Mouse (Mus musculus) lung, postnatal 0 days (tissue): ENCODE measurements around the gene Tsr2.

Source experiments
- CTCF ChIP-seq: IDR thresholded peaks from 2 replicates; pipeline ENCODE4 v1.5.1; 2016; ENCODE audit warnings: antibody characterized with exemption, mild to moderate bottlenecking
- EP300 ChIP-seq: IDR thresholded peaks from 2 replicates; pipeline ENCODE4 v1.6.1; 2016; ENCODE audit warnings: antibody characterized with exemption, mild to moderate bottlenecking, control low read depth

DNA sequence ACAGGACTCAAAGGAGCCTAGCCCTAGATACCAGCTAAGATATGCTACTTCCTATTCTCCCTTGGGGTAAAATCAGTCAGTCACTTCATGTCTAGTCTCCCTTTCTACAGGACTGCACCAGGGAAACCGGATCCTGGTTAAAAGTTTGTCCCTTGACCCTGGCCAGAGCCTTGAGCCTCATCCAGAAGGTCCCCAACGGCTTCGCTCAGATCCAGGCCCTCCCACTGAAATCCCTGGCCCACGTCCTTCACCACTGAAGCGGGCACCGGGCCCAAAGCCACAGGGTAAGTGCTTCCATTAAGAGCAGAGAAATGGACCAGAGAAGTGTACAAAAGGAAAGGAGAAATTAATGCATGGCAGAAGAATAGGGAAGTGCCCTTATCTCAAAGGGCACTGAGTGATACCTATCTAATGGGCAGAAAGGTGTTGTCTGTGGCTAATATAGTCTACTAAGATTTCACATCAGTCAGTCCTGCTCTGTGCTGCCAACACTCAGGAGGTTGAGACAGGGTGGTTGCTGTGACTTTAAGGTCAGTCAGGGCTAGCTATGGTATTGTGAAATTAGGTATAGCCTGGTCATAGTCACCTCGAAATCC, 30.2 kb downstream of the Tsr2 start:
- TF ChIP-seq CTCF (no peak), EP300 (no peak)
